9 mouse cellular contexts compared by ENCODE assay signal in genomic region chr2:167544004-167544356, GRCm38 (mm10). TPM values are rescaled to one million over a fixed set of nuclear protein-coding genes. Genes with fewer than 3 reads are reported as not detected.
DNase-seq lines count a peak whose midpoint lies in the region; ATAC-seq and TF ChIP-seq lines count a peak whose summit lies in the region.
"Had no signal": no experiment of that assay in that cellular context is flagged by ENCODE, and none has a peak within 500 bp of the region (broad histone marks: within the 10 kb centered on the region; RNA-seq: fewer than 3 reads in every experiment).

No protein-coding gene starts in this region.

- peak overlapping the region; percentile 58 for H3K9ac ChIP-seq in kidney, embryonic 16.5 days (replicated peaks; ENCODE audit: low read length)
- H3K9ac ChIP-seq in embryonic facial prominence, embryonic 13.5 days = peak overlapping the region; percentile 93
- no peak overlapping the region for H3K9ac ChIP-seq in intestine, postnatal 0 days (ENCODE audit: low read depth, low read length)
- no peak overlapping the region for H3K9ac ChIP-seq in midbrain, embryonic 15.5 days

- no peak for TF ChIP-seq CTCF in intestine, postnatal 0 days (IDR thresholded peaks at IDR 0.05; ENCODE audit: low read depth)

- H3K36me3 ChIP-seq in kidney, embryonic 16.5 days (ENCODE audit: insufficient read depth, low read length) = peaks cover 8% of the 10 kb centered on the region; the same call in 1 of the 2 replicates
- H3K36me3 ChIP-seq in embryonic facial prominence, embryonic 13.5 days = peaks cover 34% of the 10 kb centered on the region
- peaks cover 9% of the 10 kb centered on the region; the same call in 1 of the 2 replicates for H3K36me3 ChIP-seq in intestine, postnatal 0 days (ENCODE audit: control insufficient read depth, insufficient read depth)
- H3K36me3 ChIP-seq in midbrain, embryonic 15.5 days (replicated peaks) = no peaks in the 10 kb centered on the region
- H3K36me3 ChIP-seq: G1E had no signal

- peaks cover 62% of the 10 kb centered on the region for H3K4me1 ChIP-seq in kidney, embryonic 16.5 days (ENCODE audit: insufficient read depth, low read length)
- peaks cover 57% of the 10 kb centered on the region for H3K4me1 ChIP-seq in embryonic facial prominence, embryonic 13.5 days
- H3K4me1 ChIP-seq in intestine, postnatal 0 days (replicated peaks; ENCODE audit: control insufficient read depth, insufficient read depth, low read length) = no peaks in the 10 kb centered on the region
- peaks cover 7% of the 10 kb centered on the region; the same call in 1 of the 2 replicates for H3K4me1 ChIP-seq in midbrain, embryonic 15.5 days

- WGBS in kidney, embryonic 16.5 days = 4% methylated on average over 4 of the region's 4 CpGs
- 6% methylated on average over 4 of the region's 4 CpGs for WGBS in embryonic facial prominence, embryonic 13.5 days
- WGBS in intestine, postnatal 0 days = 15% methylated on average over 4 of the region's 4 CpGs
- WGBS in midbrain, embryonic 15.5 days = 18% methylated on average over 4 of the region's 4 CpGs

- H3K4me3 ChIP-seq in kidney, embryonic 16.5 days (ENCODE audit: low read length) = no peak overlapping the region
- peak overlapping the region; percentile 82 for H3K4me3 ChIP-seq in embryonic facial prominence, embryonic 13.5 days
- no peak overlapping the region for H3K4me3 ChIP-seq in intestine, postnatal 0 days (ENCODE audit: low read depth, low read length)
- H3K4me3 ChIP-seq in midbrain, embryonic 15.5 days = no peak overlapping the region

- peak; percentile 71 for ATAC-seq in kidney, embryonic 16.5 days (ENCODE audit: low FRiP score, low TSS enrichment)
- peak; percentile 33; the same call in 1 of the 2 replicates for ATAC-seq in embryonic facial prominence, embryonic 13.5 days (ENCODE audit: insufficient number of reproducible peaks, insufficient read depth, low FRiP score, low TSS enrichment, low read depth)
- ATAC-seq in intestine, postnatal 0 days = no peak
- no peak for ATAC-seq in midbrain, embryonic 15.5 days (replicated peaks)
- no peak for ATAC-seq in CD4-positive, CD25-positive, alpha-beta regulatory T cell, adult 4 months

- H3K27me3 ChIP-seq in kidney, embryonic 16.5 days (ENCODE audit: insufficient read depth, low read length) = 0 out of 2 replicates have a peak, but pooled peaks cover 2% of the 10 kb centered on the region
- no peaks in the 10 kb centered on the region for H3K27me3 ChIP-seq in embryonic facial prominence, embryonic 13.5 days
- peaks cover under 1% of the 10 kb centered on the region; the same call in 1 of the 2 replicates for H3K27me3 ChIP-seq in intestine, postnatal 0 days (replicated peaks; ENCODE audit: control insufficient read depth, insufficient read depth, low read length)
- peaks cover 19% of the 10 kb centered on the region for H3K27me3 ChIP-seq in midbrain, embryonic 15.5 days (replicated peaks)

- H3K4me2 ChIP-seq in kidney, embryonic 16.5 days (replicated peaks; ENCODE audit: low read depth, low read length) = 0 out of 2 replicates have a peak overlapping the region, but pooled peaks have one; percentile 96
- H3K4me2 ChIP-seq in embryonic facial prominence, embryonic 13.5 days = peak overlapping the region; percentile 89
- no peak overlapping the region for H3K4me2 ChIP-seq in intestine, postnatal 0 days (replicated peaks; ENCODE audit: low read depth)
- H3K4me2 ChIP-seq in midbrain, embryonic 15.5 days = no peak overlapping the region

- DNase-seq in kidney, adult 18-20 months = no peak
- DNase-seq in ovary, postnatal 36 days (ENCODE audit: low spot score) = no peak
- no peak for DNase-seq in frontal cortex, postnatal 25 days (ENCODE audit: low spot score in 2 of 2)

- H3K27ac ChIP-seq in kidney, embryonic 16.5 days (ENCODE audit: low read length) = peak overlapping the region; percentile 98
- peak overlapping the region; percentile 99 for H3K27ac ChIP-seq in embryonic facial prominence, embryonic 13.5 days
- H3K27ac ChIP-seq in intestine, postnatal 0 days (ENCODE audit: low read depth, low read length) = peak overlapping the region; percentile 82
- H3K27ac ChIP-seq in midbrain, embryonic 15.5 days = 0 out of 2 replicates have a peak overlapping the region, but pooled peaks have one; percentile 12

- no peaks in the 10 kb centered on the region for H3K9me3 ChIP-seq in kidney, embryonic 16.5 days (ENCODE audit: low read length)
- H3K9me3 ChIP-seq in embryonic facial prominence, embryonic 13.5 days = no peaks in the 10 kb centered on the region
- no peaks in the 10 kb centered on the region for H3K9me3 ChIP-seq in intestine, postnatal 0 days (ENCODE audit: control insufficient read depth)
- H3K9me3 ChIP-seq in midbrain, embryonic 15.5 days = no peaks in the 10 kb centered on the region
- H3K9me3 ChIP-seq: G1E had no signal

RNA-seq across cellular contexts. Expression of gene Snai1, which starts 6.0 kb away (rescaled TPM):
- polyA plus RNA-seq in kidney, embryonic 16.5 days (2015; fragmentation: Nextera tagmentation; extraction: Ambion mirVana) = 40.8 and 49.3 TPM in 2 replicates
- polyA plus RNA-seq in embryonic facial prominence, embryonic 13.5 days (2015; fragmentation: Nextera tagmentation; extraction: Ambion mirVana) = 113 and 129 TPM in 2 replicates
- 5.4 and 8.0 TPM in 2 replicates for polyA plus RNA-seq in intestine, postnatal 0 days (2015; fragmentation: Nextera tagmentation; extraction: Ambion mirVana)
- 5.1 and 6.4 TPM in 2 replicates for polyA plus RNA-seq in midbrain, embryonic 15.5 days (2015; fragmentation: Nextera tagmentation; extraction: Ambion mirVana)
- under 1 TPM in 1 of 2 experiments, not detected in 1; 0.27 TPM for polyA plus RNA-seq in CD4-positive, CD25-positive, alpha-beta regulatory T cell, adult 4 months (2017; shearing (Covaris generic))
- polyA plus RNA-seq: G1E had no signal

RNA-seq across cellular contexts. Expression of gene Spata2, which starts 51.3 kb away (rescaled TPM):
- 18.3 and 21.2 TPM in 2 replicates for polyA plus RNA-seq in kidney, embryonic 16.5 days (2015; fragmentation: Nextera tagmentation; extraction: Ambion mirVana)
- 15.4 TPM in 2 replicates for polyA plus RNA-seq in embryonic facial prominence, embryonic 13.5 days (2015; fragmentation: Nextera tagmentation; extraction: Ambion mirVana)
- polyA plus RNA-seq in intestine, postnatal 0 days (2015; fragmentation: Nextera tagmentation; extraction: Ambion mirVana) = 11.5 and 13.5 TPM in 2 replicates
- 34.3 and 34.7 TPM in 2 replicates for polyA plus RNA-seq in midbrain, embryonic 15.5 days (2015; fragmentation: Nextera tagmentation; extraction: Ambion mirVana)
- polyA plus RNA-seq in CD4-positive, CD25-positive, alpha-beta regulatory T cell, adult 4 months (2017; shearing (Covaris generic)) = 10 to 100 TPM; 10.5 to 20.9 TPM

RNA-seq across cellular contexts. Expression of gene Rnf114, which starts 51.5 kb away (rescaled TPM):
- polyA plus RNA-seq in kidney, embryonic 16.5 days (2015; fragmentation: Nextera tagmentation; extraction: Ambion mirVana) = 104 and 108 TPM in 2 replicates
- polyA plus RNA-seq in embryonic facial prominence, embryonic 13.5 days (2015; fragmentation: Nextera tagmentation; extraction: Ambion mirVana) = 88.4 and 91.9 TPM in 2 replicates
- 62.2 and 64.8 TPM in 2 replicates for polyA plus RNA-seq in intestine, postnatal 0 days (2015; fragmentation: Nextera tagmentation; extraction: Ambion mirVana)
- 131 and 140 TPM in 2 replicates for polyA plus RNA-seq in midbrain, embryonic 15.5 days (2015; fragmentation: Nextera tagmentation; extraction: Ambion mirVana)
- polyA plus RNA-seq in CD4-positive, CD25-positive, alpha-beta regulatory T cell, adult 4 months (2017; shearing (Covaris generic)) = 100 to 1,000 TPM; 187 to 302 TPM

Comparison
In these comparisons a context has a peak if more than half of its experiments do, and no peak if none do; other contexts are left out.
1. ATAC-seq: peak in kidney, embryonic 16.5 days (single experiment) and embryonic facial prominence, embryonic 13.5 days (single experiment); none in intestine, postnatal 0 days (single experiment), midbrain, embryonic 15.5 days (single experiment) and CD4-positive, CD25-positive, alpha-beta regulatory T cell, adult 4 months (single experiment).
2. H3K27ac ChIP-seq: peak in every context shown above with its lines; median percentile 99 in embryonic facial prominence, embryonic 13.5 days; 98 in kidney, embryonic 16.5 days; 82 in intestine, postnatal 0 days; 12 in midbrain, embryonic 15.5 days.
3. H3K4me2 ChIP-seq: peak in kidney, embryonic 16.5 days (single experiment) and embryonic facial prominence, embryonic 13.5 days (single experiment); none in intestine, postnatal 0 days (single experiment) and midbrain, embryonic 15.5 days (single experiment).
4. H3K9ac ChIP-seq: peak in kidney, embryonic 16.5 days (single experiment) and embryonic facial prominence, embryonic 13.5 days (single experiment); none in intestine, postnatal 0 days (single experiment) and midbrain, embryonic 15.5 days (single experiment).